Mouse (Mus musculus) heart, postnatal 0 days (tissue): ENCODE results near the gene Ankrd12.

ENCODE experiments used
- CTCF ChIP-seq: IDR thresholded peaks from 2 replicates; pipeline ENCODE4 v1.5.1; 2016; ENCODE audit warnings: antibody characterized with exemption, control low read depth, low read depth
- EP300 ChIP-seq: IDR thresholded peaks from 2 replicates; pipeline ENCODE4 v1.6.1; 2016; ENCODE audit warnings: antibody characterized with exemption, low read depth

- no peak for TF ChIP-seq CTCF
- no peak for TF ChIP-seq EP300
These were observed 115.2 kb downstream of the Ankrd12 start for GRCm38 (mm10) chr17:65961606-65962136.
